Mouse (Mus musculus) CH12.LX (cell line): ENCODE results near the gene Pdlim5. TPM values are rescaled to one million over a fixed set of nuclear protein-coding genes. Genes with fewer than 3 reads are reported as not detected.
A peak's percentile ranks its signal among the peaks of the same experiment; 100 is the strongest.
"Not testable (repeated sequence)": the region's sequence is repeated elsewhere in the genome, so short reads cannot be mapped to it uniquely, and the experiment has no call there.

Experiments
- DNase-seq: peaks from one replicate; pipeline ENCODE4 v3.0.0-alpha.2; 2013; ENCODE audit errors: extremely low read depth
- H3K27ac ChIP-seq: 2 replicates; pipeline ENCODE4 v1.5.1; 2012; ENCODE audit warnings: low read depth, mild to moderate bottlenecking, control low read depth, moderate library complexity; ENCODE audit not compliant: insufficient read depth
- H3K27me3 ChIP-seq: replicated peaks from 2 replicates; pipeline ENCODE3; 2012; ENCODE audit warnings: inconsistent platforms
- H3K36me3 ChIP-seq, 2 experiments: replicated peaks in 1 of 2; 2 replicates each; pipeline versions ENCODE3 to v1.6.1; 2012; ENCODE audit warnings: inconsistent platforms in 1 of 2, low read length in 1 of 2, mild to moderate bottlenecking in 1 of 2, mixed read lengths in 1 of 2, moderate library complexity in 1 of 2; ENCODE audit not compliant: control insufficient read depth in 1 of 2, insufficient read depth in 1 of 2
- H3K4me1 ChIP-seq, 2 experiments: 2 replicates each; pipeline ENCODE4 v1.6.1; 2012; ENCODE audit warnings: inconsistent platforms in 1 of 2, moderate library complexity in 1 of 2; ENCODE audit not compliant: insufficient read depth in 2 of 2, control insufficient read depth in 1 of 2
- H3K4me2 ChIP-seq: 2 replicates; pipeline ENCODE4 v1.6.1; 2012; ENCODE audit warnings: low read depth, mild to moderate bottlenecking, control low read depth; ENCODE audit not compliant: poor library complexity, insufficient read depth, severe bottlenecking
- H3K4me3 ChIP-seq, 3 experiments: fragments of 150-350 bp in 1 of 3; sonication (generic) in 1 of 3; replicated peaks in 1 of 3; 2 replicates each; pipeline versions ENCODE3 to v1.5.1; 2011 to 2012; ENCODE audit warnings: low read depth in 2 of 3, low read length in 2 of 3, mild to moderate bottlenecking in 2 of 3, moderate library complexity in 2 of 3, control low read depth in 1 of 3, improper control_type of control experiment in 1 of 3, inconsistent platforms in 1 of 3, mixed read lengths in 1 of 3; ENCODE audit not compliant: poor library complexity in 1 of 3
- H3K79me2 ChIP-seq: replicated peaks from 2 replicates; pipeline ENCODE4 v1.6.1; 2012; ENCODE audit warnings: mild to moderate bottlenecking, moderate library complexity; ENCODE audit not compliant: control insufficient read depth, poor library complexity, insufficient read depth, severe bottlenecking; ENCODE audit errors: extremely low read depth
- H3K9ac ChIP-seq: 2 replicates; pipeline ENCODE4 v1.6.1; 2012; ENCODE audit warnings: low read depth, mild to moderate bottlenecking, control low read depth, moderate library complexity; ENCODE audit not compliant: insufficient read depth
- H3K9me3 ChIP-seq: replicated peaks from 2 replicates; pipeline ENCODE3; 2012; ENCODE audit warnings: low read length, inconsistent platforms, mixed read lengths
- BHLHE40 ChIP-seq: IDR thresholded peaks from 2 replicates; pipeline ENCODE4 v1.6.1; 2011; ENCODE audit warnings: mild to moderate bottlenecking, low read depth, low read length, improper control_type of control experiment
- MAFK ChIP-seq: IDR thresholded peaks from 2 replicates; pipeline ENCODE4 v1.6.1; 2011; ENCODE audit warnings: low read length, improper control_type of control experiment; ENCODE audit not compliant: insufficient replicate concordance
- MEF2A ChIP-seq: IDR thresholded peaks from 2 replicates; pipeline ENCODE4 v1.6.1; 2014; ENCODE audit warnings: low read depth, mild to moderate bottlenecking, inconsistent platforms, low read length, improper control_type of control experiment, borderline replicate concordance
- MXI1 ChIP-seq: IDR thresholded peaks from 2 replicates; pipeline ENCODE4 v1.6.1; 2011; ENCODE audit warnings: mild to moderate bottlenecking, low read depth, low read length, improper control_type of control experiment
- MYC ChIP-seq: IDR thresholded peaks from 2 replicates; pipeline ENCODE4 v1.6.1; 2011; ENCODE audit warnings: low read depth, mild to moderate bottlenecking, improper control_type of control experiment, low read length
- NELFE ChIP-seq: IDR thresholded peaks from 2 replicates; pipeline ENCODE4 v1.6.1; 2011; ENCODE audit warnings: low read depth, low read length, improper control_type of control experiment
- PAX5 ChIP-seq: IDR thresholded peaks from 2 replicates; pipeline ENCODE4 v1.6.1; 2012; ENCODE audit warnings: low read length, inconsistent platforms, mixed read lengths
- RAD21 ChIP-seq: IDR thresholded peaks from 2 replicates; pipeline ENCODE4 v1.6.1; 2011; ENCODE audit warnings: low read depth, mild to moderate bottlenecking, low read length, improper control_type of control experiment, moderate library complexity
- TBP ChIP-seq: conservative IDR thresholded peaks from 2 replicates; pipeline ENCODE4 v1.6.1; 2011; ENCODE audit warnings: low read depth, low read length, improper control_type of control experiment
- USF1 ChIP-seq: IDR thresholded peaks from 2 replicates; pipeline ENCODE4 v1.6.1; 2014; ENCODE audit warnings: low read depth, mild to moderate bottlenecking, inconsistent platforms, low read length, improper control_type of control experiment
- ZC3H11A ChIP-seq: IDR thresholded peaks from 2 replicates; pipeline ENCODE4 v1.6.1; 2012; ENCODE audit warnings: low read depth, mild to moderate bottlenecking, inconsistent platforms, low read length, improper control_type of control experiment
- ZMIZ1 ChIP-seq: IDR thresholded peaks from 2 replicates; pipeline ENCODE4 v1.6.1; 2012; ENCODE audit warnings: low read depth, mild to moderate bottlenecking, inconsistent platforms, low read length, improper control_type of control experiment
- ZNF384 ChIP-seq: IDR thresholded peaks from 2 replicates; pipeline ENCODE4 v1.6.1; 2012; ENCODE audit warnings: low read depth, low read length, improper control_type of control experiment, inconsistent platforms
- dilution Hi-C: fragments of 300-500 bp; cut with MboI; formaldehyde crosslinking; loops from 2 replicates; pipeline ENCODE4 v1.14.3; 2020; ENCODE audit warnings: low sequenced_read_pairs; ENCODE audit not compliant: extremely low pct_unique_long_range_greater_than_20kb, extremely low pct_ligation_motif_present
- in situ Hi-C: fragments of 300-500 bp; cut with MboI; formaldehyde crosslinking; loops from 3 replicates; pipeline ENCODE4 v1.14.3; 2019; ENCODE audit warnings: low sequenced_read_pairs, low pct_ligation_motif_present, low pct_unique_long_range_greater_than_20kb, mixed read lengths
- polyA plus RNA-seq: library from polyadenylated mRNA; unstranded; fragments of >175 nt; gene quantifications from 2 replicates; pipeline ENCODE4 v1.2.1, GENCODE M21; 2012; ENCODE audit warnings: low read depth; ENCODE audit not compliant: insufficient read length
- total RNA-seq, 2 experiments: library from RNA; depleted of rRNA; stranded (reverse); fragments of 300-350 nt in 1 of 2; fragments of >200 nt in 1 of 2; gene quantifications; 2 replicates each; pipeline ENCODE4 v1.2.3; 2012 to 2014

The Pdlim5 gene
- total and polyA plus RNA-seq, 3 experiments: 22.0 to 24.6 (median 22.8) TPM

GRCm38 (mm10) chr3:142439591-142440093 lies 44.1 kb upstream of the Pdlim5 start:
- Histone ChIP-seq H3K27me3 (peaks cover 2% of the 10 kb centered on the region), H3K79me2 (no peaks in the 10 kb centered on the region)
- dilution Hi-C loops: no loop called here
- TF ChIP-seq PAX5 (no peak), MEF2A (no peak), MAFK (no peak), ZMIZ1 (no peak), NELFE (no peak), RAD21 (no peak)
- TF ChIP-seq, all 38 proteins: peak for 0
- in situ Hi-C loops: no loop called here
- Histone ChIP-seq H3K4me1 (peaks cover 2 to 7% of the 10 kb centered on the region in 2 experiments; a peak in 3 of 4 replicates), H3K36me3 (no peaks in the 10 kb centered on the region), H3K9ac (no peak overlapping the region), H3K9me3 (no peaks in the 10 kb centered on the region), H3K4me2 (peak overlapping the region; percentile 30), H3K27ac (no peak overlapping the region), H3K4me3 (no peak overlapping the region)
- DNase-seq: no peak

- in situ Hi-C loops, H3K9me3 ChIP-seq, DNase-seq, H3K79me2 ChIP-seq, H3K27ac ChIP-seq, H3K27me3 ChIP-seq, H3K36me3 ChIP-seq, dilution Hi-C loops: not testable (repeated sequence)
- peak overlapping the region in 2 of 3 experiments; percentile 33 to 39 for H3K4me3 ChIP-seq
- H3K9ac ChIP-seq: peak overlapping the region; percentile 1; the same call in 1 of the 2 replicates
- peak overlapping the region; percentile 86 for H3K4me2 ChIP-seq
- peaks cover 2 to 12% of the 10 kb centered on the region in 2 experiments; a peak in 3 of 4 replicates for H3K4me1 ChIP-seq
- peak; percentile 95 for TF ChIP-seq TBP
These were observed 43.1 kb upstream of the Pdlim5 start for GRCm38 (mm10) chr3:142438630-142439029.

DNA sequence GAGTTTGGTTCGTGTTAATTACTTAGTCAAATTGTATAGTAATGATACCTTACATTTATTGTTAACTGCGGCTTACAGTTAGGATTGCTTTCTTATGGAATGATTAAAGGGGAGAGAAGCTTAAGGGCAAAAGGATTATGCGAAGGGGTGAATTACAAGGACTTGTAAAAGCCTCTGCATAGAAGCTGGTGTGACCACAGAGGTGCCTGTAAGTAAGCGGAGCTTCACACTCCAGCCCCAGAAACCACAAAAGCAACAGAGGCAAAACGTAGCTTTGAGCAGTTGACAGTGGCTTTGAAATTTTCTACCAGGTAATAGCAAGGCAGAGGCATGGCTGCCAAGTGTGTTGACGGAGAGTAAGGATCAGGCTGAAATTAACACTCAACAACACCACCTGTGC lies 41.3 kb upstream of the Pdlim5 start:
- Histone ChIP-seq H3K9me3 (no peaks in the 10 kb centered on the region), H3K27me3 (no peaks in the 10 kb centered on the region), H3K9ac (no peak overlapping the region), H3K27ac (no peak overlapping the region), H3K4me1 (peaks cover 2 to 5% of the 10 kb centered on the region in 2 experiments; a peak in 3 of 4 replicates), H3K79me2 (no peaks in the 10 kb centered on the region), H3K36me3 (no peaks in the 10 kb centered on the region), H3K4me3 (no peak overlapping the region), H3K4me2 (no peak overlapping the region)
- in situ Hi-C loops (no loop called here), dilution Hi-C loops (no loop called here)
- TF ChIP-seq MXI1 (no peak), ZNF384 (no peak), ZC3H11A (no peak), MYC (no peak), NELFE (no peak), USF1 (no peak), BHLHE40 (no peak)
- no peak for DNase-seq
